Mouse (Mus musculus): ENCODE results near the gene Ncbp2. TPM values are rescaled to one million over a fixed set of nuclear protein-coding genes. Genes with fewer than 3 reads are reported as not detected.

Ncbp2 gene
- 114 TPM in 2 replicates for polyA plus RNA-seq (2015; fragmentation: Nextera tagmentation; extraction: Ambion mirVana)

DNA sequence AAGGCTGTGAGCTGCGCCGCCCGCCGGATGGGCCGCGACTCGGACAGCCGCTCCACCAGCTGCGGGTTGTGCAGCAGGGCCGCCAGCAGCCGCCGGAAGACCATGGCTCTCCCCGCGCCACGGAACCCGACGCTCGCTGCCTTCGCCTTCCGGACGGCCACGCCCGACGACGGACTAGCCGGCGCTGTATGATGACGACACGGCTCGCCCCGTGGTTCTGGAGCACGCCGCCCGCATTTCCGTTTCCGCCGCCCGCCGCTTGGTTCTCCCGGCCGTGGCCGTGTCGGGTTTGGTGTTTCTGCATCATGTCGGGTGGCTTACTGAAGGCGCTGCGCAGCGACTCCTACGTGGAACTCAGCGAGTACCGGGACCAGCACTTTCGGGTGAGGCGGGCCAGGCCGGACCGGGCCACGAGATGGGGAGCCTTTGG lies at the start of gene Ncbp2, which contains the start of gene 0610012G03Rik:
TSS of gene Ncbp2 (plus strand) at position 169 of the 430 bp plus-strand sequence.
TSS of gene 0610012G03Rik (minus strand) at position 150 of the 430 bp plus-strand sequence.
- Histone ChIP-seq H3K36me3 (peaks cover 16% of the 10 kb centered on the region; the same call in 1 of the 2 replicates), H3K4me3 (peak within 1 kb of the TSS; percentile 82), H3K27me3 (no peaks in the 10 kb centered on the region), H3K4me2 (peak within 1 kb of the TSS; percentile 60), H3K4me1 (peaks cover 34% of the 10 kb centered on the region), H3K27ac (peak within 1 kb of the TSS; percentile 83), H3K9me3 (no peaks in the 10 kb centered on the region), H3K9ac (peak within 1 kb of the TSS; percentile 83)
- peak; percentile 89 for ATAC-seq (ENCODE audit: borderline replicate concordance, extremely low read depth, low FRiP score, low TSS enrichment)
- WGBS: under 1% methylated on average over 55 of the region's 55 CpGs

DNA sequence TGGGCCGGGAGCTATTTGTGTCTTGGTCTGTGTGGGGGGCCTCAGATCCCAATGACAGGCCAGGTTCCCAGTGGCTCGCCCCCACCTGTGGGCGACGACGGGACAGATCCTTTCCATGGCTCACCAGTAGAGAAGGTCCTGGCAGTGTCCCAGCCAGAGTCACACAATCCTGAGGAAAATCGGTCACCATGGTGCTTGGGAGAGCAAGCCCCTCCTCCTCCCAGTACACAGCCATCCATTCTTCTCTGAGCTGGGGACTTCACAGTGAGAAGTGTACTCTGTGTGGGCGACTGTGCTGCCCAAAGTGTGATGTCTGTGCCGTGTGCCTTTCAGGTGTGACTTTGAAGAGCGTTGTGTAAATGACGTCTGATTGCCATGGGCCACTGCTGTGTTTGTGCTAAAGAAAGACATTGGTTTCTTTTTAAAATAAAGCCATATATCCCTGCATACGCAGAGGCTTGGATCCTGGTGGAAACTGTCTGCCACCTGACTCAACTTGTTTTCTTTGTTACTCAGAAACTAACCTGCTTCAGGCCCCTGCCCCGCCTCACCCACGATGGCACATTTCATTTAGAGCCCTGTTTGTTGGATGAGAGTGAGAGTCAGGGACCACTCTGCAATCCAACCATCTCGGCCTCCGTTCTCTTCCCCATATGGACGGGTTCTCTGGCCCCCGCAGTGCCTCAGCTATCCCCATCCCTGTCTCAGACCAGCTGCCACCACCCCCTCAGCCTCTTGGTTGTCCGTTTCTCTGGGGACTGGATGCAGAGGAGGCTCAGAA lies 49.6 kb upstream of the Ncbp2 start:
- Histone ChIP-seq H3K4me2 (no peak overlapping the region), H3K4me1 (peaks cover 8% of the 10 kb centered on the region), H3K4me3 (no peak overlapping the region), H3K27me3 (no peaks in the 10 kb centered on the region), H3K9ac (no peak overlapping the region), H3K9me3 (no peaks in the 10 kb centered on the region), H3K27ac (no peak overlapping the region), H3K36me3 (no peaks in the 10 kb centered on the region)
- ATAC-seq (ENCODE audit: borderline replicate concordance, extremely low read depth, low FRiP score, low TSS enrichment): no peak
- WGBS: 71% methylated on average over 18 of the region's 18 CpGs

DNA sequence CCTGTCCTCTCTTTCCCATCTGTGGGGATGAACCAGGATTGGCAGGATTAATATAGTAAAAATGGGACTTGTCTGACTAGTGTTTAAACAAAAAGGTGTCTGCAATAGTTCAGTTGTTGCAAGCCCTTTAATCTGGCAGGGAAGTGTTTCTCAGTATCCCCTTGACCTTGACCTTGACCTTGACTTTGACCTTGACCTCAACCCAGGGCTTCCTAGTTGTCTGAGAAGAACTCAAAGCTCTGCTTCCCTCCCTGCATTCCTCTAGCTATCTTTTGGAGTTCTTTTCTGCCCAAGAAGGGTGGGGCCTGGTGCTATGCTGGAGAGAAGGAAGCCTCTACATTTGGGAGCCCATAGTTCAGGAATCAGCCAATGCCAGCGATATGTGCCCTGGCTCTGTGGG lies 46.4 kb upstream of the Ncbp2 start:
- Histone ChIP-seq H3K36me3 (no peaks in the 10 kb centered on the region), H3K27me3 (peaks cover 9% of the 10 kb centered on the region), H3K4me2 (no peak overlapping the region), H3K9me3 (no peaks in the 10 kb centered on the region), H3K9ac (no peak overlapping the region), H3K4me3 (no peak overlapping the region), H3K4me1 (peaks cover 17% of the 10 kb centered on the region), H3K27ac (no peak overlapping the region)
- ATAC-seq (ENCODE audit: borderline replicate concordance, extremely low read depth, low FRiP score, low TSS enrichment): no peak
- 88% methylated on average over 1 of the region's 1 CpGs for WGBS

DNA sequence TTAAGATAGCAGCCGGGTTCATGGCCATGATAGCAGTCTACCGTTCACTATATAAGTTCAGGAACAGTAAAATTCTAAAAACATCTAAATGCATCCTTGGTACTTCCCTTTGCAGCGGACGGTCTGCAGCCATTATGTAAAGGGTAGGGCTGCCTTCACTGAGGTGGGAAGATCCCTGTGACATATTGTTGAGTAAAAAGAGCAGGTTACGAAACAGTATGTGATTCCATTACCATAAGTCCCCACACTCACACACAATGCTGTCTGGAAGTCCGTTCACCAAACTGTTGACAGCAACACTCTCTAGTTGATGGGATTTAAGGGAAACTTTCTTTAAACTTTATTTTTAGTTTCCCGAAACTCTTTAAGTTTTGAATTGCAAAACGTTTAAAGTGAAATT lies 45.1 kb upstream of the Ncbp2 start:
- no peaks in the 10 kb centered on the region for H3K36me3 ChIP-seq
- H3K27ac ChIP-seq: no peak overlapping the region
- peaks cover 9% of the 10 kb centered on the region for H3K27me3 ChIP-seq
- H3K9me3 ChIP-seq: no peaks in the 10 kb centered on the region
- WGBS: 83% methylated on average over 8 of the region's 8 CpGs
- no peak for ATAC-seq (ENCODE audit: borderline replicate concordance, extremely low read depth, low FRiP score, low TSS enrichment)
- no peak overlapping the region for H3K9ac ChIP-seq
- no peak overlapping the region for H3K4me2 ChIP-seq
- peaks cover 10% of the 10 kb centered on the region; the same call in 1 of the 2 replicates for H3K4me1 ChIP-seq
- no peak overlapping the region for H3K4me3 ChIP-seq

DNA sequence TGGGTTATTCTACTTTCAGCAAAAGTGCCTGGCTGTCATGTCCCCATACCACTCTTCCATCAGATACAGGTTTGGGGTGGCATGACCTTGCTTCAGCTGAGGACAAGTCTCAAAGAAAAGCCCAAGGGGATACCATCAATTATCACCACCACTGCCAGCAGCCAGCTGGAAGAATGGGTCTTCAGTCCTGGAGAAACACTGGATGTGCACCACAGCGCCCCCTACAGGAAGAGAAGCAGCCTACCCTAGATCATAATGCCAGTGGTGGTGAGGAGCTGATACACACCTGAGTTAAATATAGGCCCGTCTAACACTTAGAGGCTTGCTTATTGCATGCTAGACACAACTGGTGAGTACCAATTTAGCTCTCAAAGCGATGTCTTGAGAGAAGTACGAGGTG lies 43.0 kb upstream of the Ncbp2 start:
- 71% methylated on average over 4 of the region's 4 CpGs for WGBS
- Histone ChIP-seq H3K4me2 (no peak overlapping the region), H3K9ac (no peak overlapping the region), H3K36me3 (no peaks in the 10 kb centered on the region), H3K27me3 (peaks cover 9% of the 10 kb centered on the region), H3K4me1 (peaks cover 10% of the 10 kb centered on the region; the same call in 1 of the 2 replicates), H3K4me3 (no peak overlapping the region), H3K27ac (no peak overlapping the region), H3K9me3 (no peaks in the 10 kb centered on the region)
- no peak for ATAC-seq (ENCODE audit: borderline replicate concordance, extremely low read depth, low FRiP score, low TSS enrichment)

DNA sequence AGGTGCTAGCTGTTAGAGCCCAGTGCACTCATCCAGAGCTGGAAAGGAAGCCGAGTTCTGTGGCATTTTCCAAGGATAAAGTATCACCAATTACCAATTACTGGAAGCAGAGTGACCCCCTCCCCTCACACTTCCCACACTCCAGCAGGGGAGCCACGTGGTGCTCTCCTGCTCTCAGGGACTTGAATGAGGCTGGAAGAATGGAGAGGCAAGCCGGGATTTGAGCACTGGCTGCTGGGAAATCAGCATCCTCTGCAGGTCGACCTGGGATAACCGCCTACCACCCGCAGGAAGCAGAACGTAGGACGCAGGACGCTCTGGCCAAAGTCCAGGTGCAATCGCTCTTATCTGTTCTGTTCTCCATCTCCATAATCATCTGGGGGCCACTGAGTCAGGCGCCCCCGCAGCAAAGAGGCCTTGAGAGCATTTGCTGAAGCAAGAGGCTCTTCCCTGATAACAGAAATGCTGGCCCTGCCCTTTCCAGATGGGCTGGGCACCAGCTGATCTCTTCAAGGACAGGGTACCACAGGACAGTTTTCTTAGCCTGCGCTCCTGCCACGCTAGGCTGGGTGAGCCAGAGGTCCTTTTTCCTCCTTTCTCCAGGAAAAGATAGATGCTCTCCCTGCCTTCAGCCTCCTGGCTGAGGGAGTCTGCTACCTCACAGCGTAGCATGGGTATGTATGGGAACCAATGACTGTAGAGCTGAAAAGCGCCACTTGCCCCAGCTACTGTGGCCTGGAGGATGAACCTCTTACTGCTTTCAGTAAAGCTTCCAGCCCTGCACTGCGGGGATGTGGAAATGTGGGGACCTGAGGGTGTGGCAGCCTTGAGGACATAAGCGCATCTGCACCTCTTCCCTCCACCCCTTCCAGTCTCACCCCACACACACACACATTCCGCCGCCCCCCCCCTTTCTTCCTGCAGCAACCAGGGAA lies 42.2 kb upstream of the Ncbp2 start:
- Histone ChIP-seq H3K9ac (no peak overlapping the region), H3K4me2 (peak overlapping the region; percentile 45), H3K4me3 (no peak overlapping the region), H3K27me3 (peaks cover 9% of the 10 kb centered on the region), H3K9me3 (no peaks in the 10 kb centered on the region), H3K27ac (no peak overlapping the region), H3K36me3 (no peaks in the 10 kb centered on the region), H3K4me1 (peaks cover 10% of the 10 kb centered on the region; the same call in 1 of the 2 replicates)
- no peak for ATAC-seq (ENCODE audit: borderline replicate concordance, extremely low read depth, low FRiP score, low TSS enrichment)
- WGBS: 38% methylated on average over 20 of the region's 20 CpGs

DNA sequence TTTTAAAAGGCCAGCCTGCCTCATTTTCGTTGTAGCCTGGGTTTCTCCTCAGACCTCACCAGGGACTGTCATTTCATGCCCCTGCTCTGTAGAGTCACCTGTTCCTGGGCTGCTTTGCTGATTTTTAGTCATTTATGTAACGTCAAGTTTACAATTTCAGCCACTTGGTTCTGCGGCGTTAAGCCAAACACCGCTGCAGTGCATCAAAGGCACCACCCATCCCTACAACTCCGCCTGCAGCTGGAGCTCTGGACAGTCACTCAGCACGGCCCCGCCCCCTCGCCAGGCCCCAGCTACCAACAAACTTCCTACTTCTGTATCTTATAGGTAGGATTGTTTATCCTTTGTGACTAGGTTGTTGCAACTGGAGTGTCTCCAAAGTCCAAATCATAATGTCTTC lies 41.4 kb upstream of the Ncbp2 start:
- peak overlapping the region; percentile 14; the same call in 1 of the 2 replicates for H3K4me3 ChIP-seq
- H3K27me3 ChIP-seq: peaks cover 9% of the 10 kb centered on the region
- no peak overlapping the region for H3K9ac ChIP-seq
- no peak overlapping the region for H3K27ac ChIP-seq
- H3K9me3 ChIP-seq: no peaks in the 10 kb centered on the region
- WGBS: 8% methylated on average over 9 of the region's 9 CpGs
- H3K4me1 ChIP-seq: peaks cover 10% of the 10 kb centered on the region; the same call in 1 of the 2 replicates
- ATAC-seq (ENCODE audit: borderline replicate concordance, extremely low read depth, low FRiP score, low TSS enrichment): no peak
- H3K4me2 ChIP-seq: peak overlapping the region; percentile 45
- H3K36me3 ChIP-seq: no peaks in the 10 kb centered on the region

DNA sequence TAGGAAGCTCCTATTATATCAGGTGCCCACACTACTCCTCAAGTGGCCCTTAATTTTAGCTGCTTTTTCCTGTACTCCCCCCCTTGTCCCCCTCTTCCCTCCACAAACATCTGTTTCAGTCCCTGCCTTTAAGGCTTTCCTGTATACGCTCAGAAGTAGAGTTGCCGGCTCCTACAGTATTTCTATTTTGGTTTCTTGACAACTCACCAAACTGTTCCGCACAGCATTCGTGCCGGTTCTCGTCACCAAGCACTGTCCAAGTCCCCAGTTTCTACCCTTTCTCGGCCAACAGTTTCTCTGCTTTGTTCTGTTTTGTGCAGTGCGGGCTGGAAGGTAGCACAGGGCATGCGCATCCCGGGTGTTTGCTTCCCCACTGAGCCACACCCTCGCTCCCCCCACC lies 39.4 kb upstream of the Ncbp2 start:
- H3K4me3 ChIP-seq: no peak overlapping the region
- no peak for ATAC-seq (ENCODE audit: borderline replicate concordance, extremely low read depth, low FRiP score, low TSS enrichment)
- no peaks in the 10 kb centered on the region for H3K9me3 ChIP-seq
- peak overlapping the region; percentile 29 for H3K4me2 ChIP-seq
- no peak overlapping the region for H3K27ac ChIP-seq
- H3K4me1 ChIP-seq: peaks cover 10% of the 10 kb centered on the region; the same call in 1 of the 2 replicates
- 56% methylated on average over 11 of the region's 11 CpGs for WGBS
- H3K36me3 ChIP-seq: no peaks in the 10 kb centered on the region
- peaks cover 9% of the 10 kb centered on the region for H3K27me3 ChIP-seq
- no peak overlapping the region for H3K9ac ChIP-seq

DNA sequence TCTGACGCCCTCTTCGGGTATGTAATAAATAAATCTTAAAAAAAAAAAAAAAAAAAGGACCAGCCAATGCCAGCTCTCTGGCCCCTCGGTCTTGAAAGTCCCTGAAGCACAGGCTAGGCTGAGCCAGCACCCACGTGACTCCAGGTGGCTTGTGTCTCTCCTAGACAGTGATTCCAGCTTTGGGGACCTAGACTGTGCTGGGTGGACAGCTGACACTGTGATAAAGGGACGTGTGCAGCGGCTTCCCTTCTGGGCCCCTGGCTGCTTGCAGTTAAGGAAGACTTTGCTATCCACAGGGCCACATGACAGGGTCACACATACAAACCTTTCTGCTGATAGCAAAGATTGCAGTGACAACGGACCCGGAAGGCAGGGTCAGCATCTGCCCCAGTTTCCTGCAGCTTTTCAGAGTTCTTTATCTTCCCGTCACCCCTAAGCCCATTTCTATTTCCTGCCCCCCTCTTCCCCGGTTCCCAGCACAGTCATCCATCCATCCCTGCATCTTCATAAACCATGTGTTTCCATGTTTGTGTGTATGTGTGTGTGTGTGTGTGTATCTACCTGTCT lies 37.9 kb upstream of the Ncbp2 start:
- 41% methylated on average over 10 of the region's 10 CpGs for WGBS
- Histone ChIP-seq H3K27me3 (peaks cover 9% of the 10 kb centered on the region), H3K9me3 (no peaks in the 10 kb centered on the region), H3K9ac (no peak overlapping the region), H3K27ac (no peak overlapping the region), H3K4me3 (no peak overlapping the region), H3K4me1 (peaks cover 10% of the 10 kb centered on the region; the same call in 1 of the 2 replicates), H3K4me2 (no peak overlapping the region), H3K36me3 (no peaks in the 10 kb centered on the region)
- no peak for ATAC-seq (ENCODE audit: borderline replicate concordance, extremely low read depth, low FRiP score, low TSS enrichment)

DNA sequence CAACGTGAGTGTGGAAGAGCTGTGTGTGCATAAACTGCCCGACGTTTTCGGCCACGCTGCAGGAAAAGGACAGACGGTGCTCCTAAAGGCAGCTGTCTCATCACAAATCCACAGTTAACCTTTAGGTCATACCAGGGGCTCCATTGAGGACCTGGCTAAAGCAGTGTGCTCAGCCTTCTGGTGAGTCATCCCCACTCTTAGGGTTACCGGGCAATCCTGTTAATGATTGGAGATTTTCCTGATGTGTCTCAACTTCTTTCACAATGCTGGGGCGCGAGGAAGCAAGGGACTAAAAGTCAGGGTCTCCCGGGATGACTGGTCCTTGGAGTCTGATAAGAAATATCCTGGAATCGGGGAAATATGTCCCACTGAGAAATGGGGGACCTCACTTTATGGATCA lies 30.5 kb upstream of the Ncbp2 start:
- peak overlapping the region; percentile 44 for H3K4me2 ChIP-seq
- no peak overlapping the region for H3K27ac ChIP-seq
- H3K9ac ChIP-seq: 0 out of 2 replicates have a peak overlapping the region, but pooled peaks have one; percentile 29
- no peaks in the 10 kb centered on the region for H3K36me3 ChIP-seq
- H3K27me3 ChIP-seq: no peaks in the 10 kb centered on the region
- peaks cover 4% of the 10 kb centered on the region; the same call in 1 of the 2 replicates for H3K4me1 ChIP-seq
- ATAC-seq (ENCODE audit: borderline replicate concordance, extremely low read depth, low FRiP score, low TSS enrichment): no peak
- WGBS: 46% methylated on average over 11 of the region's 11 CpGs
- H3K4me3 ChIP-seq: no peak overlapping the region
- H3K9me3 ChIP-seq: no peaks in the 10 kb centered on the region

DNA sequence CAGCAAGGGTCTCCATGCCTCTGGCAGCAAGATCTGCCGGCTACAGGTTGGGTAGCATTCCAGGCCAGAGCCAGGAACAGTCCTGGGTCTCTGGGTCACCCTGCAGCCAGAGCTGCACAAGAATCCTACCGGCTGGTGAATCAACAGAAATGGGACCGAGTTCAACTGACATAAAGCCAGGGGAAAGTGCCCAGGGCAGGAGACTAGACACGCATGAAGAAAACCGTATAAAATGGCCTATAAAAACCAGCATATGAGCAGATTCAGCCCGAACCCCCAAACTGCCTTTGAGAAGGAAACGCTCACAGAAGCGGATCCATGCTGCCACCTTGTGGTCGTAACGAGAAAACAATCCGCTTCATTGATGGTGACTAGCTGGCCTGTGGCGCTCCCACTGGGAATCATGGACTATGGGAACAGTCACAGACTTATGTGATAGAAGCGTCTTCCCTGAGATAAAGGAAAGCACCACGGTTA lies 30.0 kb upstream of the Ncbp2 start:
- Histone ChIP-seq H3K36me3 (no peaks in the 10 kb centered on the region), H3K9ac (peak overlapping the region; percentile 29; the same call in 1 of the 2 replicates), H3K9me3 (no peaks in the 10 kb centered on the region), H3K4me3 (no peak overlapping the region; the same call in 1 of the 2 replicates), H3K27me3 (no peaks in the 10 kb centered on the region), H3K27ac (no peak overlapping the region), H3K4me1 (peaks cover 4% of the 10 kb centered on the region; the same call in 1 of the 2 replicates), H3K4me2 (peak overlapping the region; percentile 44)
- 3% methylated on average over 14 of the region's 14 CpGs for WGBS
- ATAC-seq (ENCODE audit: borderline replicate concordance, extremely low read depth, low FRiP score, low TSS enrichment): peak; percentile 42; the same call in 1 of the 2 replicates

Data from lung, embryonic 15.5 days (tissue).